Mouse (Mus musculus): ENCODE results near the gene Camk2d. TPM values are rescaled to one million over a fixed set of nuclear protein-coding genes. Genes with fewer than 3 reads are reported as not detected.

Gene Camk2d
- total and polyA plus RNA-seq, 3 experiments = 0.07 to 0.35 TPM; not detected in 1

GRCm38 (mm10) chr3:126758398-126758797 lies 162.3 kb downstream of the Camk2d start:
- Histone ChIP-seq H3K36me3 (ENCODE audit: control insufficient read depth in 1 of 2, insufficient read depth in 2 of 2, low read length in 2 of 2) (no peaks in the 10 kb centered on the region), H3K79me2 (ENCODE audit: control insufficient read depth, insufficient read depth, low read length, poor library complexity) (no peaks in the 10 kb centered on the region), H3K4me1 (ENCODE audit: control insufficient read depth in 1 of 2, insufficient read depth in 2 of 2, low read length in 2 of 2) (no peaks in the 10 kb centered on the region), H3K27ac (ENCODE audit: control insufficient read depth, low read depth, low read length) (no peak overlapping the region), H3K27me3 (ENCODE audit: control insufficient read depth in 1 of 2, insufficient read depth in 2 of 2, low read length in 2 of 2) (no peaks in the 10 kb centered on the region), H3K9ac (ENCODE audit: control insufficient read depth, low read depth, low read length, poor library complexity, severe bottlenecking) (no peak overlapping the region), H3K4me3 (ENCODE audit: control insufficient read depth in 1 of 2, insufficient read depth in 1 of 2, low read depth in 2 of 2, low read length in 2 of 2) (no peak overlapping the region), H3K9me3 (replicated peaks; ENCODE audit: insufficient read depth, low read length) (no peaks in the 10 kb centered on the region)
- TF ChIP-seq TBP (IDR thresholded peaks at IDR 0.05; ENCODE audit: low read depth, low read length) = no peak
- no peak for TF ChIP-seq ZKSCAN1 (IDR thresholded peaks at IDR 0.05; ENCODE audit: low read depth, low read length)
- TF ChIP-seq RCOR1 (IDR thresholded peaks at IDR 0.05; ENCODE audit: low read depth, low read length) = no peak
- no peak for TF ChIP-seq EP300 (IDR thresholded peaks at IDR 0.05; ENCODE audit: low read depth in 1 of 2, low read length in 2 of 2)
- no peak for TF ChIP-seq POLR2AphosphoS5 (IDR thresholded peaks at IDR 0.05; ENCODE audit: borderline replicate concordance, low read depth, low read length)
- TF ChIP-seq POLR2AphosphoS2 (IDR thresholded peaks at IDR 0.05; ENCODE audit: low read length) = no peak
- TF ChIP-seq UBTF (IDR thresholded peaks at IDR 0.05; ENCODE audit: borderline replicate concordance, insufficient read depth, low read depth, low read length) = no peak
- no peak for TF ChIP-seq TAL1 (IDR thresholded peaks at IDR 0.05; ENCODE audit: low read length)
- TF ChIP-seq MYB (IDR thresholded peaks at IDR 0.05; ENCODE audit: low read depth, low read length) = no peak
- no peak for TF ChIP-seq CTCF (IDR thresholded peaks at IDR 0.05 in 2 of 3, conservative IDR thresholded peaks at IDR 0.05 in 1 of 3; ENCODE audit: control insufficient read depth in 1 of 3, insufficient read depth in 1 of 3, low read depth in 2 of 3, low read length in 3 of 3, poor library complexity in 1 of 3, severe bottlenecking in 1 of 3)
- no peak for TF ChIP-seq USF2 (IDR thresholded peaks at IDR 0.05; ENCODE audit: borderline replicate concordance in 1 of 2, insufficient read depth in 1 of 2, low read depth in 1 of 2, low read length in 2 of 2)
- no peak for TF ChIP-seq RAD21 (IDR thresholded peaks at IDR 0.05; ENCODE audit: low read depth, low read length)
- no peak for TF ChIP-seq KAT2A (conservative IDR thresholded peaks at IDR 0.05; ENCODE audit: low read depth, low read length)
- no peak for TF ChIP-seq ELF1 (IDR thresholded peaks at IDR 0.05; ENCODE audit: low read depth, low read length)
- TF ChIP-seq ZMIZ1 (IDR thresholded peaks at IDR 0.05; ENCODE audit: low read depth, low read length) = no peak
- no peak for TF ChIP-seq NELFE (IDR thresholded peaks at IDR 0.05; ENCODE audit: low read depth, low read length)
- no peak for TF ChIP-seq MAX (IDR thresholded peaks at IDR 0.05; ENCODE audit: low read length)
- no peak for TF ChIP-seq JUND (IDR thresholded peaks at IDR 0.05; ENCODE audit: low read depth, low read length)
- no peak for DNase-seq (ENCODE audit: low read depth, low spot score)

GRCm38 (mm10) chr3:126760608-126761007 lies 164.5 kb downstream of the Camk2d start:
- no peak for TF ChIP-seq BHLHE40 (IDR thresholded peaks at IDR 0.05; ENCODE audit: borderline replicate concordance, low read depth, low read length)
- TF ChIP-seq ELF1 (IDR thresholded peaks at IDR 0.05; ENCODE audit: low read depth, low read length) = no peak
- TF ChIP-seq POLR2AphosphoS5 (IDR thresholded peaks at IDR 0.05; ENCODE audit: borderline replicate concordance, low read depth, low read length) = no peak
- TF ChIP-seq SIN3A (IDR thresholded peaks at IDR 0.05; ENCODE audit: low read length) = no peak
- no peak for TF ChIP-seq GABPA (IDR thresholded peaks at IDR 0.05; ENCODE audit: low read depth, low read length)
- TF ChIP-seq UBTF (IDR thresholded peaks at IDR 0.05; ENCODE audit: borderline replicate concordance, insufficient read depth, low read depth, low read length) = no peak
- TF ChIP-seq USF1 (IDR thresholded peaks at IDR 0.05; ENCODE audit: low read depth, low read length) = no peak
- no peak for TF ChIP-seq RAD21 (IDR thresholded peaks at IDR 0.05; ENCODE audit: low read depth, low read length)
- no peak for TF ChIP-seq CHD1 (IDR thresholded peaks at IDR 0.05; ENCODE audit: low read depth, low read length)
- no peak for TF ChIP-seq POLR2AphosphoS2 (IDR thresholded peaks at IDR 0.05; ENCODE audit: low read length)
- no peak for TF ChIP-seq TBP (IDR thresholded peaks at IDR 0.05; ENCODE audit: low read depth, low read length)
- TF ChIP-seq KAT2A (conservative IDR thresholded peaks at IDR 0.05; ENCODE audit: low read depth, low read length) = no peak
- TF ChIP-seq MYB (IDR thresholded peaks at IDR 0.05; ENCODE audit: low read depth, low read length) = no peak
- TF ChIP-seq CTCF (IDR thresholded peaks at IDR 0.05 in 2 of 3, conservative IDR thresholded peaks at IDR 0.05 in 1 of 3; ENCODE audit: control insufficient read depth in 1 of 3, insufficient read depth in 1 of 3, low read depth in 2 of 3, low read length in 3 of 3, poor library complexity in 1 of 3, severe bottlenecking in 1 of 3) = no peak
- TF ChIP-seq MXI1 (IDR thresholded peaks at IDR 0.05; ENCODE audit: low read depth, low read length) = no peak
- TF ChIP-seq MAX (IDR thresholded peaks at IDR 0.05; ENCODE audit: low read length) = no peak
- Histone ChIP-seq H3K27ac (ENCODE audit: control insufficient read depth, low read depth, low read length) (no peak overlapping the region), H3K36me3 (ENCODE audit: control insufficient read depth in 1 of 2, insufficient read depth in 2 of 2, low read length in 2 of 2) (no peaks in the 10 kb centered on the region)

More at GRCm38 (mm10) chr3:126760608-126761007, 164.5 kb downstream of the Camk2d start:
- Histone ChIP-seq H3K27me3 (ENCODE audit: control insufficient read depth in 1 of 2, insufficient read depth in 2 of 2, low read length in 2 of 2) (0 out of 4 replicates have a peak, but pooled peaks cover 0 to 1% of the 10 kb centered on the region in 2 experiments), H3K79me2 (ENCODE audit: control insufficient read depth, insufficient read depth, low read length, poor library complexity) (no peaks in the 10 kb centered on the region), H3K4me1 (ENCODE audit: control insufficient read depth in 1 of 2, insufficient read depth in 2 of 2, low read length in 2 of 2) (no peaks in the 10 kb centered on the region), H3K4me3 (ENCODE audit: control insufficient read depth in 1 of 2, insufficient read depth in 1 of 2, low read depth in 2 of 2, low read length in 2 of 2) (no peak overlapping the region), H3K9ac (ENCODE audit: control insufficient read depth, low read depth, low read length, poor library complexity, severe bottlenecking) (no peak overlapping the region), H3K9me3 (replicated peaks; ENCODE audit: insufficient read depth, low read length) (no peaks in the 10 kb centered on the region)
- DNase-seq (ENCODE audit: low read depth, low spot score) = no peak

All from MEL (cell line).